Mouse (Mus musculus) liver, adult 2 months (tissue): Measurements from ENCODE around the gene Wfikkn1. TPM values are rescaled to one million over a fixed set of nuclear protein-coding genes. Genes with fewer than 3 reads are reported as not detected.
A peak's percentile ranks its signal among the peaks of the same experiment; 100 is the strongest.
"Not testable (repeated sequence)": the region's sequence is repeated elsewhere in the genome, so short reads cannot be mapped to it uniquely, and the experiment has no call there.

Experiments used
- DNase-seq: peaks from one replicate; pipeline ENCODE4 v3.0.0-alpha.2; 2011; ENCODE audit warnings: low read depth, low spot score; ENCODE audit errors: extremely low read depth
- H3K27ac ChIP-seq: fragments of 200-500 bp; replicated peaks from 2 replicates; pipeline ENCODE4 v1.5.1; 2012; ENCODE audit warnings: low read depth, mild to moderate bottlenecking, control low read depth, inconsistent platforms, low read length; ENCODE audit not compliant: insufficient read depth
- H3K27me3 ChIP-seq: fragments of 200-500 bp; 2 replicates; pipeline ENCODE4 v1.6.1; 2012; ENCODE audit warnings: mild to moderate bottlenecking, moderate library complexity, low read length, inconsistent platforms; ENCODE audit not compliant: control insufficient read depth, insufficient read depth
- H3K36me3 ChIP-seq: fragments of 200-500 bp; 2 replicates; pipeline ENCODE4 v1.6.1; 2012; ENCODE audit warnings: low read length, inconsistent platforms; ENCODE audit not compliant: control insufficient read depth, insufficient read depth
- H3K4me1 ChIP-seq: fragments of 200-500 bp; 2 replicates; pipeline ENCODE4 v1.6.1; 2011; ENCODE audit warnings: low read length; ENCODE audit not compliant: control insufficient read depth, insufficient read depth
- H3K4me3 ChIP-seq: fragments of 200-500 bp; 2 replicates; pipeline ENCODE4 v1.5.1; 2011; ENCODE audit warnings: low read depth, mild to moderate bottlenecking, control low read depth, low read length, moderate library complexity; ENCODE audit not compliant: insufficient read depth
- H3K79me2 ChIP-seq: fragments of 200-500 bp; 2 replicates; pipeline ENCODE4 v1.6.1; 2012; ENCODE audit warnings: inconsistent platforms, mild to moderate bottlenecking, low read length, moderate library complexity; ENCODE audit not compliant: control insufficient read depth, insufficient read depth
- H3K9ac ChIP-seq: fragments of 200-500 bp; 2 replicates; pipeline ENCODE4 v1.6.1; 2012; ENCODE audit warnings: low read depth, mild to moderate bottlenecking, control low read depth, inconsistent platforms, low read length
- CTCF ChIP-seq: fragments of 200-500 bp; IDR thresholded peaks from 2 replicates; pipeline ENCODE4 v1.5.1; 2011; ENCODE audit warnings: low read depth, low read length, control low read depth
- POLR2A ChIP-seq: fragments of 200-500 bp; IDR thresholded peaks from 2 replicates; pipeline ENCODE4 v1.6.1; 2011; ENCODE audit warnings: low read length, control low read depth; ENCODE audit not compliant: insufficient read depth; ENCODE audit errors: extremely low read depth
- WGBS: fragments of 180-500 bp; shearing (Covaris S2); methylation state at CpG from one replicate; pipeline ENCODE4 v1.1.7; 2018; 5-methylcytosine and 5-hydroxymethylcytosine counted together
- polyA plus RNA-seq: library from polyadenylated mRNA; depleted of rRNA; stranded (reverse); fragments of >200 nt; gene quantifications from 2 replicates; pipeline ENCODE4 v1.2.3, GENCODE M21; 2012
- total RNA-seq: library from RNA; depleted of rRNA; stranded (reverse); fragments of >200 nt; gene quantifications from 2 replicates; pipeline ENCODE4 v1.2.3, GENCODE M21; 2014

Wfikkn1 gene
- total and polyA plus RNA-seq, 2 experiments: 0.09 to 0.92 TPM

- H3K27ac ChIP-seq: peak within 1 kb of the TSS; percentile 91
- no peaks in the 10 kb centered on the region for H3K36me3 ChIP-seq
- H3K4me1 ChIP-seq: peaks cover 8% of the 10 kb centered on the region
- TF ChIP-seq POLR2A (no peak), CTCF (no peak)
- no peaks in the 10 kb centered on the region for H3K27me3 ChIP-seq
- under 1% methylated on average over 25 of the region's 25 CpGs for WGBS
- peaks cover 7% of the 10 kb centered on the region; the same call in 1 of the 2 replicates for H3K79me2 ChIP-seq
- peak within 1 kb of the TSS; percentile 87 for H3K9ac ChIP-seq
- H3K4me3 ChIP-seq: peak within 1 kb of the TSS; percentile 81
- DNase-seq: no peak
Measured at GRCm38 (mm10) chr17:25874721-25875170, 5.9 kb downstream of the Wfikkn1 start, which contains the start of gene Mettl26. Gene Mettl26, plus strand, starts transcription at chr17:25875074.

GRCm38 (mm10) chr17:25874148-25874720, 6.4 kb downstream of the Wfikkn1 start:
- no peak for DNase-seq
- H3K27me3 ChIP-seq: no peaks in the 10 kb centered on the region
- peaks cover 7% of the 10 kb centered on the region; the same call in 1 of the 2 replicates for H3K79me2 ChIP-seq
- H3K4me1 ChIP-seq: peaks cover 8% of the 10 kb centered on the region
- peak overlapping the region; percentile 59 for H3K4me3 ChIP-seq
- peak overlapping the region; percentile 60 for H3K9ac ChIP-seq
- no peaks in the 10 kb centered on the region for H3K36me3 ChIP-seq
- H3K27ac ChIP-seq: peak overlapping the region; percentile 25; the same call in 1 of the 2 replicates
- no peak for TF ChIP-seq POLR2A
- no peak for TF ChIP-seq CTCF
- WGBS: 21% methylated on average over 14 of the region's 14 CpGs

DNA sequence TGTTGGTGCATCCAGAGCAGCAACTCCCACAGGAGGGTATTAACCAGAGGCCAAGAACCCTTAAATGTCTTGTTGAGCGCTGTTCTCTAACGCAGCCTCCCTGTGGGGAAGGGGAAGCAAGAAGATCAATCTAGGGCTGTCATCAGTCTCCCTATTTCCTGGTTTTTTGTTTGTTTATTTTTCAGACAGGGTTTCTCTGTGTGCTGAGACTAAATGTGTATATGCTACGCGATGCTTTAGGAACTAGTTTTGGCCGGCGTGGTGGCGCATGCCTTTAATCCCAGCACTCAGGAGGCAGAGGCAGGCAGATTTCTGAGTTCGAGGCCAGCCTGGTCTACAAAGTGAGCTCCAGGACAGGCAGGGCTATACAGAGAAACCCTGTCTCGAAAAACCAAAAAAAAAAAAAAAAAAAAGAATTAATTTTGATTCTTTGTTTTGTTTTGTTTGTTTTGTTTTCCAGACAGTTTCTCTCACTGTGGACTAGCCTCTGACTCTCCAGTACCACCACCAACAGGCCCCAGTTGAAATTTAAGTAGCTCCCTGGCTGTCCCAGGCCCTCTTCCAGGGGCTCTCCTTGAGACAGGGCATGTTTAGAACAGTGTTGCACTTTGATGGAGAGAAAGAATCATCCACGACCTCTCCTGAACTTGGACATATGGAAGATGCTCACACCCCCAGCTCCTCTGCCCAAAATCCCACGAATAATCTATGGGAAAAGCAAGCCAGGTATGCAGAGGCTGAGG, 7.1 kb downstream of the Wfikkn1 start:
- Histone ChIP-seq H3K4me1 (peaks cover 9% of the 10 kb centered on the region), H3K27ac (no peak overlapping the region), H3K36me3 (no peaks in the 10 kb centered on the region), H3K9ac (no peak overlapping the region), H3K79me2 (peaks cover 7% of the 10 kb centered on the region; the same call in 1 of the 2 replicates), H3K4me3 (no peak overlapping the region), H3K27me3 (no peaks in the 10 kb centered on the region)
- TF ChIP-seq CTCF (no peak), POLR2A (no peak)
- 86% methylated on average over 11 of the region's 11 CpGs for WGBS
- no peak for DNase-seq

GRCm38 (mm10) chr17:25872676-25873075, 8.0 kb downstream of the Wfikkn1 start:
- Histone ChIP-seq H3K79me2 (peaks cover 7% of the 10 kb centered on the region; the same call in 1 of the 2 replicates), H3K27ac (no peak overlapping the region), H3K9ac (no peak overlapping the region), H3K27me3 (no peaks in the 10 kb centered on the region), H3K4me1 (peaks cover 6% of the 10 kb centered on the region), H3K4me3 (no peak overlapping the region), H3K36me3 (no peaks in the 10 kb centered on the region)
- DNase-seq: no peak
- WGBS: 92% methylated on average over 3 of the region's 3 CpGs
- TF ChIP-seq CTCF (no peak), POLR2A (no peak)

DNA sequence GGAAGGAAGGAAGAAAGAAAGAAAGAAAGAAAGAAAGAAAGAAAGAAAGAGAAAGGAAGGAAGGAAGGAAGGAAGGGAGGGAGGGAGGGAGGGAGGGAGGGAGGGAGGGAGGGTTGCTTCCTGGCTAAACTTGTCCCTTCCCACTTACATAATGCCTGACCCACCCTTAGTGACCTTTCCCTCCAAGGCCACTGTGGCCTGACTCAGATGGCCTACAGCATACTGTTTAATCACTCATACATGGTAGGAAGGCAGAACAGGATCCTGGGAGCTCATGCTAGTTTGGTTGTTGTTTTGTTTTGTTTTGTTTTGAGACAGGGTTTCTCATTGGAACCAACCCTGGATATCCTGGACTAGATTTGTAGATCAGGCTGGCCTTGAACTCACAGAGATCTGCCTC, 9.1 kb downstream of the Wfikkn1 start:
- H3K27ac ChIP-seq, H3K27me3 ChIP-seq, DNase-seq: not testable (repeated sequence)

DNA sequence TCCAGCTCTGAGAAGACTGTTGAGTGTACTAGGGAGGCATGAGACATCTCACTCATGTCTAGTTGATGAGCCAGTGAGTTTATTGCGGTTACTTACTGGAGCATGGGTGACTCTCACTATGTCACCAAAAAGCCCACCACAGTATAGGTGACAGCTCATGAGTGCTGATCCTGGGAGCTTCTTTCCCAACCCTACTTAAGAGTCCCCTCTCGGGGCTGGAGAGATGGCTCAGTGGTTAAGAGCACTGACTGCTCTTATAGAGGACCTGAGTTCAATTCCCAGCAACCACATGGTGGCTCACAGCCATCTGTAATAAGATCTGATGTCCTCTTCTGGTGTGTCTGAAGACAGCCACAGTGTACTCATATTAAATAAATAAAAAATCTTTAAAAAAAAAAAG, 10.7 kb downstream of the Wfikkn1 start:
- WGBS: 91% methylated on average over 2 of the region's 2 CpGs
- Histone ChIP-seq H3K27me3 (no peaks in the 10 kb centered on the region), H3K4me3 (no peak overlapping the region)

More for the DNA sequence above, 9.1 kb downstream of the Wfikkn1 start:
- not testable (repeated sequence) for H3K36me3 ChIP-seq, H3K9ac ChIP-seq, H3K4me3 ChIP-seq
- Histone ChIP-seq H3K4me1 (peaks cover 10% of the 10 kb centered on the region), H3K79me2 (peaks cover 11% of the 10 kb centered on the region; the same call in 1 of the 2 replicates)

More for the DNA sequence above, 10.7 kb downstream of the Wfikkn1 start:
- peaks cover 22% of the 10 kb centered on the region for H3K4me1 ChIP-seq
- no peaks in the 10 kb centered on the region for H3K36me3 ChIP-seq
- peaks cover 19% of the 10 kb centered on the region; the same call in 1 of the 2 replicates for H3K79me2 ChIP-seq
- DNase-seq: no peak
- TF ChIP-seq CTCF (no peak), POLR2A (no peak)
- no peak overlapping the region for H3K9ac ChIP-seq
- no peak overlapping the region for H3K27ac ChIP-seq
